Mouse (Mus musculus): ENCODE data around the gene Ecd.

DNA sequence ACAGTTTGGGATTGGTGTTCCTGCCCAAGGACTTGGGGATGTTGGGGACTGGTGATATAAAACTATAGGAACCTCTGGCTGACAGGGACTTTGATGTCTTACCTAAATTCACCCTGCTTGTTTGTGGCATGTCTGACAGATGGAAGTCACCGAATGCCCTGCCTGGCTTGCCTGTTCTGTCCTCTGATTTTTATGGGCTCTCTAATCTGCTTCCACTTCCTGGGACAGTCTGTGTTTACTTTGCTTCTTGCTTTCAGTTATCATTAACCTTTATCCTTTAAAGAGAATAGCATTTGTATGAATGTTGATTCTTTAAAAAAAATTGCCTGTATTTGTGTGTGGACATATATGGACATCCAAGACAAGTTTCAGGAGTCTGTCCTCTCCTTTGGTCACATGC is 32.8 kb downstream of the Ecd start:
- TF ChIP-seq GATA1 (IDR thresholded peaks at IDR 0.05; ENCODE audit: borderline replicate concordance, low read length) (no peak), FLI1 (IDR thresholded peaks at IDR 0.05; ENCODE audit: low read length) (no peak)
